Mouse (Mus musculus) brain, embryonic 14.5 days (tissue): ENCODE results near the gene Ror2.

Experiments
- CTCF ChIP-seq: fragments of 200-500 bp; IDR thresholded peaks from 2 replicates; pipeline ENCODE4 v1.5.1; 2012; ENCODE audit warnings: inconsistent platforms, mild to moderate bottlenecking, moderate library complexity, borderline replicate concordance; ENCODE audit not compliant: insufficient read depth, insufficient read length; ENCODE audit errors: extremely low read depth
- POLR2A ChIP-seq: fragments of 200-500 bp; IDR thresholded peaks from 2 replicates; pipeline ENCODE4 v1.6.1; 2012; ENCODE audit warnings: mild to moderate bottlenecking, inconsistent platforms, borderline replicate concordance; ENCODE audit not compliant: poor library complexity, insufficient read depth, insufficient read length, severe bottlenecking; ENCODE audit errors: extremely low read depth

GRCm38 (mm10) chr13:53183161-53183577, 102.8 kb downstream of the Ror2 start:
- TF ChIP-seq POLR2A (no peak), CTCF (no peak)
